Comparison of ENCODE assay signal across 8 mouse cellular contexts in the genomic region with DNA sequence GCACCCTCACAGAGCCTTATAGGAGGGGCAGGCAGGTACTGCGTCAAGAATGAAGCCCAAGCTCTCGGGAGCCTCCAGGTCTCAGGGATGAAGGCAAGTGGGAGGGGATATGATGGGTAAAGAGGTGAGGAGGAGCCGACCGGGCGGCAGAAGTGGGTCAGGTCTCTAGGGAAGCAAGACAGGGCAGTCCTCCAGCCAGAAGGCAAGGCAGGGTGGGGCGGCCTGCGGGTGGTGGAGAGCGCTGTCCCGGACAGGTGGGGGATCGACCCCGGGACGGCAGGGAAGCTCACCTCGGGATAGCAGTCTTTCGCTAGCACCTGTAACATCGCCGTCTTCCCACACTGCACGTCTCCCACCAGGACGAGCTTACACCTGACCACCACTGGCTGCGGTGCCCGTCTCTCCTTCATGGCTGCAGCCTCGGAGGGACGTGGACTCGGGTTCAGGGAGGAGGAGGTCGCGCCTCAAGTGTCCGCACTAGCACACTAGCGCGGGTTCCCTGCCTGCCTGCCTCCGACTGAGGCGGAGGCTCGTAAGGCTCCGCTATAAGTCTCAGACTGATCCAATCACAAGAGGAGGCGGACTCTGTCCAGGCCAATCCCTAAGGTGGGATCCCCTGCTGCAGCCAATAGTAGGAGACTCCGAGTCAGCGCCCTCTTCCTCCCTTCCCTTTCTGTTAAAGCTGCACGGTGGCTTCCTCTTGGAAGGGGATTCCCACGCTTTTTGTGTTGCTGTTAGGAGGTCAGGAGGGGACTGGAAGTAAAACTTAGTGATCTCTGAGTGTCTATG. TPM values are rescaled to one million over a fixed set of nuclear protein-coding genes. Genes with fewer than 3 reads are reported as not detected.
DNase-seq lines count a peak whose midpoint lies in the region; ATAC-seq and TF ChIP-seq lines count a peak whose summit lies in the region.

A gene (minus strand): TSS at position 522 of the 789 bp plus-strand sequence.

- DNase-seq in MEL (ENCODE audit: low read depth, low spot score): peak; percentile 98
- DNase-seq in cerebellum, adult 18-20 months: peak; percentile 94 to 95
- DNase-seq in heart, postnatal 25 days (ENCODE audit: low spot score): peak; percentile 81
- peak; percentile 87 for DNase-seq in layer of hippocampus, adult 11-12 months (ENCODE audit: low spot score)
- peak; percentile 74 for DNase-seq in liver, postnatal 0 days
- peak; percentile 92 for DNase-seq in telencephalon, adult 2 months (ENCODE audit: low read depth, low spot score)

- no peaks in the 10 kb centered on the region for H3K27me3 ChIP-seq in MEL (ENCODE audit: control insufficient read depth in 1 of 2, insufficient read depth in 2 of 2, low read length in 2 of 2)
- H3K27me3 ChIP-seq in forebrain, embryonic 15.5 days: no peaks in the 10 kb centered on the region
- peaks cover 40% of the 10 kb centered on the region for H3K27me3 ChIP-seq in liver, postnatal 0 days (ENCODE audit: insufficient read depth, low read length)
- peaks cover 5% of the 10 kb centered on the region; the same call in 1 of the 2 replicates for H3K27me3 ChIP-seq in neural tube, embryonic 13.5 days

- intact Hi-C loops in heart, postnatal 25 days (cut with DNase I): no loop called here

- peaks cover 20 to 39% of the 10 kb centered on the region in 2 experiments for H3K4me1 ChIP-seq in MEL (ENCODE audit: control insufficient read depth in 1 of 2, insufficient read depth in 2 of 2, low read length in 2 of 2)
- peaks cover 38% of the 10 kb centered on the region for H3K4me1 ChIP-seq in forebrain, embryonic 15.5 days
- peaks cover 6% of the 10 kb centered on the region for H3K4me1 ChIP-seq in liver, postnatal 0 days (ENCODE audit: insufficient read depth)
- peaks cover 49% of the 10 kb centered on the region for H3K4me1 ChIP-seq in neural tube, embryonic 13.5 days (replicated peaks)

- H3K36me3 ChIP-seq in MEL (ENCODE audit: control insufficient read depth in 1 of 2, insufficient read depth in 2 of 2, low read length in 2 of 2): peaks cover 0 to 28% of the 10 kb centered on the region in 2 experiments; a peak in 2 of 4 replicates
- H3K36me3 ChIP-seq in forebrain, embryonic 15.5 days: no peaks in the 10 kb centered on the region
- no peaks in the 10 kb centered on the region for H3K36me3 ChIP-seq in liver, postnatal 0 days (replicated peaks; ENCODE audit: insufficient read depth, low read length)
- H3K36me3 ChIP-seq in neural tube, embryonic 13.5 days: no peaks in the 10 kb centered on the region

- TF ChIP-seq EP300 in MEL (IDR thresholded peaks at IDR 0.05; ENCODE audit: low read depth in 1 of 2, low read length in 2 of 2): no peak
- peak; percentile 30; the same call in 1 of the 2 replicates for TF ChIP-seq EP300 in liver, postnatal 0 days (IDR thresholded peaks at IDR 0.05; ENCODE audit: low read depth)

- 0 out of 2 replicates have a peak within 1 kb of the TSS, but pooled peaks have one; percentile 5 for H3K27ac ChIP-seq in MEL (ENCODE audit: control insufficient read depth, low read depth, low read length)
- H3K27ac ChIP-seq in forebrain, embryonic 15.5 days (replicated peaks): no peak within 1 kb of the TSS
- no peak within 1 kb of the TSS for H3K27ac ChIP-seq in liver, postnatal 0 days (ENCODE audit: low read depth)
- H3K27ac ChIP-seq in neural tube, embryonic 13.5 days (replicated peaks): no peak within 1 kb of the TSS; the same call in 1 of the 2 replicates

- peak within 1 kb of the TSS; percentile 99 for H3K4me2 ChIP-seq in forebrain, embryonic 15.5 days (replicated peaks)
- H3K4me2 ChIP-seq in liver, postnatal 0 days (ENCODE audit: low read depth, low read length): peak within 1 kb of the TSS; percentile 79
- peak within 1 kb of the TSS; percentile 98 for H3K4me2 ChIP-seq in neural tube, embryonic 13.5 days

- TF ChIP-seq POLR2A in MEL (IDR thresholded peaks at IDR 0.05; ENCODE audit: control insufficient read depth in 1 of 2, insufficient read depth in 1 of 2, low read depth in 1 of 2, low read length in 2 of 2, poor library complexity in 1 of 2): peak; percentile 99 to 100

- H3K9me3 ChIP-seq in MEL (replicated peaks; ENCODE audit: insufficient read depth, low read length): no peaks in the 10 kb centered on the region
- no peaks in the 10 kb centered on the region for H3K9me3 ChIP-seq in forebrain, embryonic 15.5 days
- no peaks in the 10 kb centered on the region for H3K9me3 ChIP-seq in liver, postnatal 0 days (ENCODE audit: low read length)
- no peaks in the 10 kb centered on the region for H3K9me3 ChIP-seq in neural tube, embryonic 13.5 days

- no peak for TF ChIP-seq CTCF in MEL (IDR thresholded peaks at IDR 0.05 in 2 of 3, conservative IDR thresholded peaks at IDR 0.05 in 1 of 3; ENCODE audit: control insufficient read depth in 1 of 3, insufficient read depth in 1 of 3, low read depth in 2 of 3, low read length in 3 of 3, poor library complexity in 1 of 3, severe bottlenecking in 1 of 3)
- no peak; the same call in 1 of the 2 replicates for TF ChIP-seq CTCF in liver, postnatal 0 days (IDR thresholded peaks at IDR 0.05; ENCODE audit: low read depth)

- H3K79me2 ChIP-seq in MEL (ENCODE audit: control insufficient read depth, insufficient read depth, low read length, poor library complexity): no peaks in the 10 kb centered on the region

- ATAC-seq in forebrain, embryonic 15.5 days (replicated peaks): peak; percentile 98
- ATAC-seq in liver, postnatal 0 days: peak; percentile 96
- ATAC-seq in neural tube, embryonic 13.5 days (ENCODE audit: low read depth): peak; percentile 94

- H3K9ac ChIP-seq in MEL (ENCODE audit: control insufficient read depth, low read depth, low read length, poor library complexity, severe bottlenecking): peak within 1 kb of the TSS; percentile 66
- peak within 1 kb of the TSS; percentile 50 for H3K9ac ChIP-seq in forebrain, embryonic 15.5 days (replicated peaks)
- peak within 1 kb of the TSS; percentile 51 for H3K9ac ChIP-seq in liver, postnatal 0 days (replicated peaks)
- peak within 1 kb of the TSS; percentile 74 for H3K9ac ChIP-seq in neural tube, embryonic 13.5 days

- H3K4me3 ChIP-seq in MEL (ENCODE audit: control insufficient read depth in 1 of 2, insufficient read depth in 1 of 2, low read depth in 2 of 2, low read length in 2 of 2): peak within 1 kb of the TSS; percentile 68 to 76
- peak within 1 kb of the TSS; percentile 51 for H3K4me3 ChIP-seq in forebrain, embryonic 15.5 days
- H3K4me3 ChIP-seq in liver, postnatal 0 days (ENCODE audit: low read depth, low read length): peak within 1 kb of the TSS; percentile 50
- peak within 1 kb of the TSS; percentile 53 for H3K4me3 ChIP-seq in neural tube, embryonic 13.5 days

- WGBS in forebrain, embryonic 15.5 days: under 1% methylated on average over 37 of the region's 37 CpGs
- under 1% methylated on average over 36 of the region's 37 CpGs for WGBS in liver, postnatal 0 days (ENCODE audit: insufficient replicate concordance)
- WGBS in neural tube, embryonic 13.5 days: under 1% methylated on average over 37 of the region's 37 CpGs

- TF ChIP-seq RAD21 in MEL (IDR thresholded peaks at IDR 0.05; ENCODE audit: low read depth, low read length): no peak

TF ChIP-seq in MEL, 35 proteins besides CTCF, POLR2A, EP300 and RAD21 (continues in another document):
- TF ChIP-seq ZC3H11A (IDR thresholded peaks at IDR 0.05; ENCODE audit: low read depth, low read length) (no peak), MAZ (IDR thresholded peaks at IDR 0.05; ENCODE audit: low read depth, low read length) (peak; percentile 15; the same call in 1 of the 2 replicates), BHLHE40 (IDR thresholded peaks at IDR 0.05; ENCODE audit: borderline replicate concordance, low read depth, low read length) (no peak), MXI1 (IDR thresholded peaks at IDR 0.05; ENCODE audit: low read depth, low read length) (no peak; the same call in 1 of the 2 replicates), UBTF (IDR thresholded peaks at IDR 0.05; ENCODE audit: borderline replicate concordance, insufficient read depth, low read depth, low read length) (0 out of 2 replicates have a peak, but pooled peaks have one; percentile 8), JUND (IDR thresholded peaks at IDR 0.05; ENCODE audit: low read depth, low read length) (no peak), MYC (IDR thresholded peaks at IDR 0.05; ENCODE audit: low read depth, low read length) (no peak), MEF2A (IDR thresholded peaks at IDR 0.05; ENCODE audit: extremely low read depth, insufficient replicate concordance, low read depth, low read length, poor library complexity, severe bottlenecking) (no peak), ZKSCAN1 (IDR thresholded peaks at IDR 0.05; ENCODE audit: low read depth, low read length) (no peak), NELFE (IDR thresholded peaks at IDR 0.05; ENCODE audit: low read depth, low read length) (peak; percentile 96), HCFC1 (IDR thresholded peaks at IDR 0.05; ENCODE audit: low read depth, low read length) (peak; percentile 60), USF1 (IDR thresholded peaks at IDR 0.05; ENCODE audit: low read depth, low read length) (no peak; the same call in 1 of the 2 replicates), RCOR1 (IDR thresholded peaks at IDR 0.05; ENCODE audit: low read depth, low read length) (no peak), E2F4 (IDR thresholded peaks at IDR 0.05; ENCODE audit: borderline replicate concordance, low read depth, low read length) (no peak), MYB (IDR thresholded peaks at IDR 0.05; ENCODE audit: low read depth, low read length) (no peak), ETS1 (IDR thresholded peaks at IDR 0.05; ENCODE audit: low read depth, low read length) (peak; percentile 31; the same call in 1 of the 2 replicates), CHD1 (IDR thresholded peaks at IDR 0.05; ENCODE audit: low read depth, low read length) (no peak), USF2 (IDR thresholded peaks at IDR 0.05; ENCODE audit: borderline replicate concordance in 1 of 2, insufficient read depth in 1 of 2, low read depth in 1 of 2, low read length in 2 of 2) (no peak), CHD2 (IDR thresholded peaks at IDR 0.05; ENCODE audit: low read length) (peak; percentile 73), GABPA (IDR thresholded peaks at IDR 0.05; ENCODE audit: low read depth, low read length) (no peak), POLR2AphosphoS2 (IDR thresholded peaks at IDR 0.05; ENCODE audit: low read length) (peak; percentile 93), TBP (IDR thresholded peaks at IDR 0.05; ENCODE audit: low read depth, low read length) (peak; percentile 98), ZNF384 (IDR thresholded peaks at IDR 0.05; ENCODE audit: low read depth, low read length) (no peak)

RNA-seq across cellular contexts. Expression of the gene that starts here (rescaled TPM):
- 5.8 and 6.0 TPM in 2 replicates for total RNA-seq in MEL (2012; rRNA removed)
- 1 to 10 TPM in 1 of 2 experiments, not detected in 1; 5.5 TPM for polyA plus RNA-seq in MEL (2012; ENCODE audit: insufficient read depth in 1 of 2, insufficient read length in 2 of 2, low read depth in 1 of 2, low replicate concordance in 2 of 2, missing spikeins in 1 of 2)
- 11.0 and 12.8 TPM in 2 replicates for polyA plus RNA-seq in forebrain, embryonic 15.5 days (2015; fragmentation: Nextera tagmentation; extraction: Ambion mirVana)
- 1 to 10 TPM; 1.3 to 1.5 TPM for total RNA-seq in heart, postnatal 25 days (2021)
- polyA plus RNA-seq in liver, postnatal 0 days (2015; fragmentation: Nextera tagmentation; extraction: Ambion mirVana): 0.94 and 1.2 TPM in 2 replicates
- polyA plus RNA-seq in neural tube, embryonic 13.5 days (2015; fragmentation: Nextera tagmentation; extraction: Ambion mirVana): 6.2 and 7.4 TPM in 2 replicates
